Mouse (Mus musculus) urinary bladder, postnatal 25 days (tissue): ENCODE measurements at regions not wholly inside any gene's neighbourhood (a gene's known extent, or its start where the extent isn't known, plus 50 kb on each side); places are given as distances from the start of the nearest gene placed in this dataset.

ENCODE experiments used
- DNase-seq: peaks from one replicate; pipeline ENCODE4 v3.0.0; 2022; ENCODE audit warnings: low spot score

DNA sequence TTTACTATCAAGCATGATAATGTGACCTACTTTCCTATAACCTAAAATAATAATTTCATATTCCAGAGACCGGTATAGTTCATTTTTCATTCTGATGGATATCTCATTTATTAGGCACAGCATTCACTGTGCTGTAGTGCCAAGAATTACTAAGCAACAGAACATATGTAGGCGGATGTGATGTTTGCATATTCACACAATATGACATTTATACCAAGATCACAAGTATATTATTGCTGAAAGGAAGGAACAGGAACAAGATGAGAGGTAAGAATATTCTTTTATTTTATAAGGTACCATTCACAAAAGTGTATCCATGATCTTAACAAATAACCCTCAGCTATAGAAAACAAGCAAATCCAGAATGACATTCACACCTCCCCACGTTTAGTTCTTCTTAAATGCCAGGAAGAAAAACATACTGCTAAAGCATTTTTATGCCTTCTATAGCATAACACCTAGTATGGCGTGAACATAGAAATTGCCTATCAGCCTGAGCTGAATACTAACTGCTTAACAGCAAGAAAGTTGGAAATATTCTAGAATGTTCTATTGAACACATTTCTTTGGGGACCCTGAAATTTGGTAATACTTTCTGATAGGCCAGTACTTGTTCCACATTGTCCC is 1062.8 kb upstream of the Acvr2a start:
- no peak for DNase-seq

DNA sequence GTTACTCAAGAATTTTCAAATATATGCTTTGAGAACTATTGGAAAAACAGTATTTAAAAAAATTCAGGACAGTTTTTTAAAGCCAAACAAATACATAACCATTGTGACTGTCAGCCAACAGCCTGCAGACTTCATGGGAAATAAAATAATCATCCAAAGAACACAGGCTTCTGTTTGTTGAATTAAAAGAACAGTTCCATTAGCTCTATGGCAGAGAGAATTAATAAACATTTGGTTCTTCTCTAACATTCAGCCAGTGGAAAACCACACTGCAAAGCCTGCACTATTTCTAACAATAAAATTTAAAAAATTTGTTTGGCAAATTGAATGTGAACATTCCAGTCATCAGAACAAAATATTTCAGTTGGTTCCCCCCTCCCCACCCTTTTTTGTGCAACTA is 1058.2 kb upstream of the Acvr2a start:
- DNase-seq: no peak

DNA sequence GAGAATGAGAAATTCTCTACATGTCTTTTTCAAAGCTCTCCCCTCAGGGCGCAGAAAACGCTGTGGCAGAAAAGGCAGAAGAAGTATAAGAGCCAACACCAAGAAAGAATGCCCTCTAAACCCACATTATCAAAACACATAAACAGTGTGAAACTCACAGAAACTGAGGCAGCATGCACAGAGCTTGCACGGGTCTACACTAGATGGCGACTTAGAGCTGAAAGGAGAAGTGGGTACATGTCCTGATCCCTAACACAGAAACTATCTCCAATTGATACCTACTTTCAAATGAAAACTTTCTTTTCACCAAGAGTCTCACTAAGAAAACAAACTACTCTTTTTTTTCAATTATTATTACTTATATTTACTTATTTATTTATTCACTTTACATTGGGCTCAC is 1057.7 kb upstream of the Acvr2a start:
- DNase-seq: no peak

DNA sequence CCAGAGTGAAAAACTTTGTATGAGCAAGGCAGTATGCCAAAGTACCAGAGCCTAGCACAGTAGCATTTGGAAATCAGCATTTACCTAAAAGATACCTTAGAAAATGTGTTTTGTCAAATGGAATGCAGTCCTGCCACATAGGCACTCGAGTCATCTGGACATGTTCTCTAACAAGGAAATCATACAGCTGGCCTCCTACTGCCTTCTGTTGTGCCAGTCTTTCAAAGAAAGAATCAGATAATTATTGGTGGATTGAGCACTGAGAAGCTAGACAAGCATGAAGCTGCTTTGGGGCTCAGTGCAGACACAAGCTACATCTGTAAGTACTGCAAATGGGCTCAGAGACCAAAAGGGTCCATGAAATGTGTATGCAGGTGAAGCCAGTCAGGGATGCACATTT is 1038.1 kb upstream of the Acvr2a start:
- DNase-seq: no peak

DNA sequence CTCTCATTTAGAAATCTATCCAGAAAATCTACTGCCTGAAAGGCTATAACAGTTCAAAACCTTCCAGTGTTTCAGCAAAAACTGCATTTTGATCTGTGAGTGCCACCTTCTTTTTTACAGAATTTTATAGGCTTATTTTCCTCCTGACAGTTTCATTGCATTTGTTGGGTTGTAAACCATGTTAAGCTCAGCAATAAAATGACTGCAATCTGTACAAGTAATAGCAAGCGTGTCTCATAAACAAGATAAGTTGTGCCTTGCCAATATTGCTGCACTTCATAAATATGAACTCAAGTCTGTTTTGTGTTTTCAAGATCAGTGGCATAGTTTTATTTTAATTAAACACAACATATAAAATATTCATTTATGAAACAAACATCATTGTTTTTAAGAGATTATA is 1036.9 kb upstream of the Acvr2a start:
- DNase-seq: no peak

DNA sequence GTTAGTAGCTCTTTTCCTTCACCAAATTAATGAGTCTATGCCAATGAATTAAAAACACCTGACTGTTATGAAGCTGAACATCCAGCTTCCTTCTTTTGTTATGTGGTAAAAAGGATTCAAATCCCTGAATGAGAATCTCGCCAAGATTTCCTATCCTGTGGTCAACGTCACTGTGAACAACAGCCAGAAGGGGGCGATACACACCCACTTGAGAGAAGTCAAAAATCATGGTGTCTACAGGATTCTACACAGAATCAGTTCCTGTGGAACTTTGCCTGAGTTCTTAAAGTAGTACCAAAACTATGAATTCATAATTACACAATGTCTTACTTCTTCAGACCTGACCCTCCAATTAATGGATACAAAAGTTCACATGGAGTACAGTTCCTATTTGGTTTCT is 1028.1 kb upstream of the Acvr2a start:
- peak; percentile 25 for DNase-seq

DNA sequence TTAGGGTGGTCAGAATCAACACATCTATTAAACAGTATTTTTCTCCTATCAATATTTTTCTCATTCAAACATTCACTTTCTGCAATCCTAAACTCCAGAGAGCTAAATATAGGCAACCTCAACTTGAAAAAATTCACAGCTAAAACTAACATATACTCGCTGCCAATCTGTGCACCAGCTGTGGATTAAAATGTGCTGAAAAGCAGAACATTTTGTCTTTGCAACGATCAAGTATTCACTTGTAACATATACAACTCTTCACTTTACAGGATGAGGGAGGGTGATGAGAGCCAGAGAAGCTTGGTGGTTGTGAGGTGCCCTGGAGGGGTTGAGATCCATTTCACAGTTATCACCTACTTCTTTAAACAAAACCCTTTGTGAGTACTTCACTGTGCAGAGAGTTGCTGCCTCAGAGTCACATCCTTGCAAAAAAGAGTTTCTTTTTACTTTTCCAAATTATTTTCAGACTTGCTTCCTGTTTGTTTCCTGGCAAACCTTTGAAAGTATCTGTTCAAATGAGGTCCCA is 991.1 kb upstream of the Acvr2a start:
- DNase-seq: no peak

DNA sequence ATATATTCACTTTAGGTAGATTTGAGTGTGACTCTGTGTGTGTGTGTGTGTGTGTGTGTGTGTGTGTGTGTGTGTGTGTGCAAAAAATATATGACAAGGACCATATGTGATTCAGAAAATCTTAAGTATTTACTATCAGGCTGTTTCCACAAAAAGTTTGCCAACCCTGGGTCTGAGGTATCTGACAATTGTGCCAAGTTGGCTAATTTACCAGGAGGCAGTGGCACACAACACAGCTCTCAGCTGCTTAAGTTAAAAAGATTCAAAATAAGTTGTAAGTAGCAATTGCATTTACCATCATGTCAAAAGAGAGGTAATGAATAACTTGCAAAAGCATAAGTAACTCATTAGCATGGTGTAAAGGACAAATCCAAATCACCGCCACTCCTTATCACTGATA is 981.4 kb upstream of the Acvr2a start:
- DNase-seq: no peak

DNA sequence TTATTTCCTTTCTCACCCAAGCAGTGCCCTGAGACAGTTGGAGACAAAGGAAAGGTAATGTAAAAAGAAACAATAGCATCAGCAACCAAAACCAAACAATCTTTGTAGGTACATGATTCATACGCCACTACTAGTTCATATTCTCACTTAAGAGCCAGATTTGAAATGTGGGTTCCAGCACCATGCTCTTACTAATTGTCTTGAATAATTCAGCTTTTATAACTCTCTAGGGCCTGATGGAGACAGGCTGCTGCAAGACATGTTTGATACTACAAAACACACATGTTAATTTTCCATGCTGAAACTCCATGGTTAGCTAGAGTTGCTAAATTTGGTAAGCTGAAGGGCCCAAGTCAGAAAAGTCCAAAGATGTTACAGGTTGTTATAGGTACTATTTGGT is 980.4 kb upstream of the Acvr2a start:
- no peak for DNase-seq

DNA sequence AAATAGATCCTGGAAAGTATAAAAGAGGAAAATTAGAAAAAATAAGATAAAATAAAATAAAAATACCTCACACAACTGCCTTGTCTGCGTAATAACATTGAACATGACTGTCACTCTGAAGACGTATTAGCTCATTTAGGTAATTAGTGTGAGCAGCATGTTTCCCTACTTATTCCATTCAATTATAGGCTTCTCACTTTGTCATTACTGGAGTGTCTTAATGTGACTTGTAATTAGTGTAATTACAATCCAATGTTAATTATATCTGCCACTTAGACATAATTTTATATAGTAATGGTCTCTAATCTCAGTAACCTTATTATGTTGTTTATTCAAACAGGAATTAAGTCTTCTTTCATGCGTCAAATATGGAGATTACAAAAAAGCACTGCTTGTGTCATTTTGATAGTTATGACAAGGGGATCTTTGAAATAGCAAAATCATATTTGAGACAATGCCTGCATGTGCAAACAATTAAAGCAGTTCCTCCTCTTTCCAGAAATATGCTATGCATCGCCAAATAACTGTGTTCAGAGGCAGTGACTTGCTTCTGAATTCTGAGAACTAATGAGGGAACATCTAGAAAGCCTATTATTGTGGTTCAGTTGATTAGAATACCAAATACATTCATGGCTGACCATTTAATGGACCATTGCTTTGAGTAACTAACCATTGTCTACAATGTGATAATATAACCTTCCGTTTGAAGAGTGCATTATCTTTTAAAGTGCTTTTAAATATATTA is 979.7 kb upstream of the Acvr2a start:
- no peak for DNase-seq

DNA sequence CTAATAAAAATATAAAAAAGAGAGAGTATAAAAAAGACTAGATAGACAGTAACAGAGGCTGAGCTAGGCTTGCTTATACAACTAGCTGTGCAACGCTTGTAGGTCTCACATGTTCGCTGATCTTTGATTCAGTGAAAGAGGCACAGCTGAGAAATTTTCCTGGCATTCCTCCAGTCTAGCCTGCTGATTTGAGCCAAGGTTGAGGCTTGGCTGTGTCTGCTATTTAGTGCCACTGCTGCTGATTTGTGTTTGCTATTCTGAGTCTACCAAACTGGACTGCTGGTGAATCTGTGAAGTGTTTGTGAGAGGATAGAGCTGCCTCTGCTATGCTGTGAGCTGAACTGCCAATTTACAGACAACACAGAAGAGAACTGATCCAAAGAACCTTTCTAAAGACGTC is 956.7 kb upstream of the Acvr2a start:
- DNase-seq: no peak

DNA sequence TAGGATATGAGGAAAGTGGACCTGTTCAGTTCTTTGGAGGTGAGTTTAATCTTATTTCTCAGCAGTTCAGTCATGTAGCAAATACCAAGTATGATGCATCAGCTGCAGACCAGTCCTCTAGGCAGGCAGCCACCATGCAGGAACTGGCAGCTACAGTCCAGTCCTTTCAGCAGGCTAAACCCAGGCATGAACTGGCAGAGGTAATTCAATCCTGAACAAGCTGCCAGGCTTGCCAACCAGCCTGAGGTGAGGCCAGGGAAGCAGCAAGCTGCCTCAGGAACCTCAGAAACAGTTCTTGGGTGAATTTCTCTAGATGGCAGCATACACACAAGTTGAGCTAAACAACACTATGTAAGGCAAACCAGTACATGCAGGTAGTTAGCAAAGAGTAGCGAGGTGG is 951.5 kb upstream of the Acvr2a start:
- DNase-seq: no peak

DNA sequence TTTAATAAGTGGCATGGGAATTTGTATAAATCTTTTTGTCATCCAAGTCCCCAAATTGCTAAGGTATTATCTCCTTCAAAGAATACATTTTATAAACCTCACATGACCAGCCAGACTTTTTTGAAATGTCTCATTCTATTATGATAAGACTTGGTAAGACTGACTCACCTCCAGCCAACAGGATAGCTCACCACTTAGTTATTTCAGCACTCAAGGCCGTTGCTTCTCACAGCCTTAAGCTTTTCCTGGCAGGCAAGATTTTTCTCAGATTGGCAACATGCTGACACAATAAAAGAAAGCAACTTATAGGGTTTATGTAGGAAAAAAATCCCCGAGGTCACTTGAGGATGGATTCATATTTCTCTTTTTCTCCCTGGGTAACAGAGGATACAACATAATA is 935.9 kb upstream of the Acvr2a start:
- no peak for DNase-seq

DNA sequence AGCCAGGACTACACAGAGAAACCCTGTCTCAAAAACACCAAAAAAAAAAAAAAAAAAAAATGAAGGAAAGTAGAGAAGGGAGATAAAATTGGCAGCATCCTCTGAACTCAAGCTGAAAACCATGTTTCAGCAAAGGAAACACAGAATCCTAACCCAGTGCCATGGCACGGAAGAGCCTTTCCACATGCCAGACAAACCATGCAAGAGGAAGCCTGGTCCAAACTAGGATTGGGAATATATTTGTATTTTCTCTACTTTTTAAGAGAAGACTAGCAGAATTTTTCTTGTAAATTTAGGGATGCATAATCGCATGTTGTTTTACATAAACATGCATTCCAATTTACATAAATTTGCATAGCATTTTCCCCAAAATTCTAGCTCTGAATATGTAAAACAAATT is 934.8 kb upstream of the Acvr2a start:
- DNase-seq: no peak

DNA sequence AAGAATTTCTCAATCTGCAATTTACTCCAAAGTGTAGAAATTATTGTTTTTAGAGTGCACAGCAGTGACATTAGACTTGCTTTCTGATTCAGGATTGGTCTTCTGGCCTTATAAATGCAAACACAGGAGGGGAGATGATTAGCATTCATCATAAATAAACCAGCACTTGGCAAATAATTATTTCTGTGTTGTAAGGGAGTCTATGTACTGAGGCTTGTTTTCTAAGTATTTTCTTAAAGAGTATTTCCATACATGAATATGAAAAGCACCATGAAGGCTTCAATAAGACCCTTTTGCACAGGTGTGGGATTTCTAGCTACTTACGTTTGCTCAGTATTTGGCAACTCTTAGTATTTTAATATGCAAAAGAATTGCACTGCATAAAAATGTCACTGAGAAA is 934.1 kb upstream of the Acvr2a start:
- DNase-seq: no peak

DNA sequence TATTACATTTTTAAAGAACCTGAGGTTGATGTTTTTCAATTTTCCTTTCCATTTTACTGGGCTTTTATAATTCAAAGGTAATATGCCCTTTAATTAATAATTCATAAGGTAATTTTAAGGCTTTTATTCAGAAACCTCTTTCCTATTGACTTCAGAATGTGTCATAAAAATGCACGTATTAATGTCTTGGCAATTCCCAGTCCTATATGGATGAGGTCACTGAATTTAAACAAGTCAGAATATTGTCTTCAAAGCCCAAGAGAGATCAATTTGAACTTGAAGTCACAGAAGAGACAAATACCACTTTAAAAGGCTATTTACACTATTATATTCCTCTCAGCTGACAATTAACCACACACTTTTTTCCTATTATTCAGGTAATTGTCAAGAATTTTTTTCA is 925.7 kb upstream of the Acvr2a start:
- DNase-seq: no peak

DNA sequence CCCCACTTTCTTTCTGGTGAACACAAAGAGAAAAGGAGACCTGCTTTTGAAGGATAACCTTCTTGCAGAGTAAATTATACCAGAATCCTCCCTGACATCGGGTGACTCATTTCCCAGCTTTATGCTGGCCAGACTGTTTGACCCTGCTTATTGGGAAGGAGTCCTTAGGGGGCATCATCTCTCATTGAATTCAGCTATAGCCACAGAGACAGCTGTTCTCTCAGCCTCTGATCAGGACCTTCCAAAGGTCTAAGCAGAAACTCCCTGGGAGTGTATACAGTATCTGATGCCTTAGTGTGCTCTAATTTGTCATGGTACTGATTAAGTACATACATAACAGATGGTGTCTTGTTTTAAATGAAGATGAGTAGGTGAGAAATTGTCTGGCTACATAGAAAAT is 922.5 kb upstream of the Acvr2a start:
- DNase-seq: no peak

DNA sequence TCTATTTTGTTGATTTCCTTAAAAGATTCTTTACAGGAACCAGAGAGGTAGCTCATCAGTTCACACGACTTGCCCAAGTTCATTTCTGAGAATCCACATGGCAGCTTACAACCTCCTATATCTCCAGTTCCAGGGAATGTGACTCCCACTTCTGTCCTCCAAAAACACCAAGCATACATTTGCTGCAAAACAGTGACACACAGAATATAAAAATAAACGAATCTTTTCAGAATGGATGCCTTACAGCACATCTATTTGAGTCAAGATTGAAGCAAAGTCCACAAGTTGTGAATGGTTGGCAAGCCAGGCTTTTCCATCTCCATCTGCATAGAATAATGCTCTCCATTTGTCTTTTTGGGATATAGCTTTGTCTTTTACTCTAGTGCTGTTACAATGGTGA is 921.0 kb upstream of the Acvr2a start:
- DNase-seq: no peak

DNA sequence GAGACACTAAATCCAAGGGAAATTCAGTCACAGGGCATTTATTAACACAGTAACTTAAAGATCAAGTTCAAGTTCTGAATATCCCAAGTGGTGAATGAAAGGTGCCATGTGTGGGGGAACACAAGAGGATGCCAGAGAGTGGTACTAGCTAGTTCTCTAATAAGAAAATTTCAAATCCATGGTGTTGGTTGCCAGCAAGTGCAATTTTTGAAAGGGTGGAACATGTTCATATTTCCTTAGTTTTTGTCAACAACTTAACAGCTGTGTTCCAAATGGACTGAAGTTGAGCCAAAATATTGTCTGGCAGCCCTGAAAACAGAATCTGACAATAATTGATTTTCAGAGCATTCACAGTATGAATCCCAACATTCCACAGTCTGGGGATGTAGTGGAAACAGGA is 919.1 kb upstream of the Acvr2a start:
- no peak for DNase-seq

DNA sequence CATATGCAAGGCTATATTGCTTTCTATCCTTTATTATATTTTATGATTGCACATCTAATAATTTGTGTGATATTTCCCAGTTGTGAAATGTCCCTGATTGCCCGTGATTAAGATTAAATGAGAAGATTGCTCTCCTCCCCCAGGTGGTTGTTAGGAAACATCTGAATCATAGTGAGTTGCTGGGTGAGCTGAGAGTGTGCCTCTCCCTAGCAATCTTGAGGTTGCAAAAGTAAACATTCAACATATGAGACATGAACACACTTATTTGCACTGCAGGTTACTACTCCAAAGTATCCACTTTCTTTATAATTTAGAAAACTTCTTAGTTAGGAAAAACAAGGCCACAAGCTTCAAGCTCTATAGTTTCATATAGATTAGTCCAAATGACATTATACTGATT is 899.6 kb upstream of the Acvr2a start:
- DNase-seq: no peak

DNA sequence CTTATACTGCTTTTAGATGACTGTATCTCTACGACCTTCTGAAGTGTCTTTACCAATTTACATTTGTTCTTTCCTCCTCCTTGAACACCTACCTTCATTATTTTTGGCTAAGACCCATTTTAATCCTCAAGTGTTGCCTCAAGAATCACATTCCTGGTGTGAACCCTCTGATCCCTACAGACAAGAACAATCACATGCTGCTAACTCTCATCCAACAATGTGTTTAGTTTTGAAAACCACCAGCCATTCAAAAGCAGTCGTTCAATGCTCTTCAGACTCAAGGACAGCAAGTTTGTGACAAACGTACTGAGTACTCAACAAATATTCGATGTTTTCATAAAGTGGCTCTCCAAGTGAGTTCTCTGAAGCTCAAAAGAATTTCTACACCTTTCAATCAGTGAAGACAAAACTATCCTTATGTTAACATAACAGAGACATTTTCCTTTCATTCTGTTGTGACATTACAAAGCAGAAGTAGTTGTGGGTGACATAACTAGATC is 898.9 kb upstream of the Acvr2a start:
- DNase-seq: no peak

DNA sequence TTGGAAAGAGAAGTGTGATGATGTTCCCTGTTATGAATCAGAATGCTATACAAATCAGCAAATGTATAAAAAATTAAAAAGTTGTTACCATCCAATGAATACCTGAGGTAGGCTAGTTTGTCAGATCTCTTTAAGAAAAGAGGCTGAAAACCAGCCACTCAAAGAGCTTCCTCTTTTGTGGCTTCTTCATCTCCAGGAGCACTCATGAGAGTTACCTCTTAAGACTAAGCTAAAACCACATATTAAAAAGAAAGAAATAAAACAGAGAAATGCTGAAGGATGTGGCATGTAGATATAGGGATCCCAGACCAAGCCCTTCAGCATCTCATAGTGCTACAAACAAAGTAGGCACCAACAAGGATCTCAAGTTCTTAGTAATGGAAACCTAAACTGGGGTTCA is 890.9 kb upstream of the Acvr2a start:
- DNase-seq: no peak

DNA sequence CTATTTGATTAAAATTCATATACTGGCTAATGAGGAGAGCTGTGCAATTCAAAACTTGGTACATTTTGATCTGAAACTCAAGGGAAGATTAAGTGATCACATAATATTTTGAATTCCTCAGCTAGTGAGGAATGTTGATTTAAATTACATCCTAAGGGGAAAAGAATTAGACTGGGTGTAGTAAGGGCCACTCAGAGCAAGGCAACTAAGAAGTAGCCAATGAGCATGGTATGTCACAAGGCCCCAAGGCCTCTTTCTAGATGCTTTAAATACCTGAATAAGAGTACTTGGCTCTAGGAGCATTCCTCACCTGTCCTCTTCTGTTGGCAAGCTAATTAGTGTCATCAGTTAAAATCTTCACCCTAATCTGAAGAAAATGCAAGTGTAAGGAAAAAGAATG is 887.3 kb upstream of the Acvr2a start:
- no peak for DNase-seq

DNA sequence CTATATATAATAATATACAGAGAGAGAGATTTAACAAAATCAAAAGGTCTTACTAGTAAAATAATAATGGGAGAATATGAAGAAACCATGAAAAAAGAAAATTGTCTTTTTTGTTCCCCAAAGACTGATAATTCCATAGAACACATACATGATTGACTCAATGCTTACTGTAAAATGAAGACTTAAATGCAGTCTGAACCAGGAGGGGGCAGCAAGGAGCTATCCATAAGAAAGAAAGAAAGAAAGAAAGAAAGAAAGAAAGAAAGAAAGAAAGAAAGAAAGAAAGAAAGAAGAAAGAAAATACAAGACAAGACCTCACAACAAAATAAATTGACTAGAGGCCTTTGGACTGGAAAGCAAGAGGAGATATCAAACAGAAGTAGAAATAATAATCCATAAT is 868.8 kb upstream of the Acvr2a start:
- DNase-seq: no peak
